Mouse (Mus musculus): Measurements from ENCODE around the gene Prr13. TPM values are rescaled to one million over a fixed set of nuclear protein-coding genes. Genes with fewer than 3 reads are reported as not detected.

Gene Prr13
- polyA plus RNA-seq, 1 experiment from 2014 or later, result 85.8 TPM

DNA sequence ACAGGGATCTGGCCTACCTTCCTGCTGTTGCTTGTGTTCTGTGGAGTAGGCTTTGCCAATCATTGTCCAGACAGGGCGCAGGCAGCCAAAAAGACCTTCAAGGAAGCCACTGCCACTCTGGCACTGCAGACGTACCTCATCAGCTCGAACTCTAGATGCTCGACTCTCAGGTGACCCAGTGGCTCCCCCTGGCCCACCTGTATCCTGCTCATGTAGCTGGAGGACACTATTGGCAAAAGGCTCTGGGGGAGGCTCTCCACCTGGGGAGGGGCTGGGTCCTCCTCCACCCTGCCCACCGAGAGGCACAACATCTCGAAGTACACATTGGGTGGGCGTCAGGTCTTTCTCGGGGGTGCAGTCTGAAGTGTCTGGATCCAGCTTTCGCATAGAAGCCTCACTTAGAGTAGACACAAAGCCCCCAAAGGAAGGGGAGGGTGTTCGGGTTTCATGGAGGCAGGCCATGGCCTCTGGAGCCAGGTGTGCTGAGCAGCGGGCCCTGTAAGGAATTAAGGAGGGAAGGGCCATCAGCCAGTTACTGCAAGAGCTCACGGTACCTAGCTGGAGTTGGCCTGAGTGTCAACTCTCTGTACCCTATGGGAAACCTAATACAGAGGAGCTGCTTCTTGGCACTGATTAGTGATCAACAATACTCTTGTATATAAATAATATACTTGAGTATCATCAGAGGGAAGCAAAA, 46.4 kb downstream of the Prr13 start:
- no peak overlapping the region for H3K4me2 ChIP-seq (ENCODE audit: low read depth, low read length)
- no peak overlapping the region for H3K9ac ChIP-seq (replicated peaks; ENCODE audit: low read depth, low read length)
- H3K9me3 ChIP-seq (ENCODE audit: control insufficient read depth, low read length), result no peaks in the 10 kb centered on the region
- peaks cover 59% of the 10 kb centered on the region for H3K36me3 ChIP-seq (ENCODE audit: control insufficient read depth, insufficient read depth, low read length)
- WGBS, result 81% methylated on average over 12 of the region's 12 CpGs
- H3K4me3 ChIP-seq (ENCODE audit: low read depth, low read length), result no peak overlapping the region
- no peak for ATAC-seq (ENCODE audit: low read depth)
- H3K27me3 ChIP-seq (ENCODE audit: control insufficient read depth, insufficient read depth, low read length), result no peaks in the 10 kb centered on the region
- no peak overlapping the region for H3K27ac ChIP-seq (ENCODE audit: low read depth, low read length)
- H3K4me1 ChIP-seq (ENCODE audit: control insufficient read depth, insufficient read depth, low read length), result peaks cover 13% of the 10 kb centered on the region

- no peak overlapping the region for H3K27ac ChIP-seq (ENCODE audit: low read depth, low read length)
- peaks cover 13% of the 10 kb centered on the region for H3K4me1 ChIP-seq (ENCODE audit: control insufficient read depth, insufficient read depth, low read length)
- H3K4me3 ChIP-seq (ENCODE audit: low read depth, low read length), result no peak overlapping the region
- WGBS, result 91% methylated on average over 9 of the region's 9 CpGs
- no peaks in the 10 kb centered on the region for H3K9me3 ChIP-seq (ENCODE audit: control insufficient read depth, low read length)
- no peak for ATAC-seq (ENCODE audit: low read depth)
- no peak overlapping the region for H3K9ac ChIP-seq (replicated peaks; ENCODE audit: low read depth, low read length)
- H3K27me3 ChIP-seq (ENCODE audit: control insufficient read depth, insufficient read depth, low read length), result no peaks in the 10 kb centered on the region
- no peak overlapping the region for H3K4me2 ChIP-seq (ENCODE audit: low read depth, low read length)
- H3K36me3 ChIP-seq (ENCODE audit: control insufficient read depth, insufficient read depth, low read length), result peaks cover 52% of the 10 kb centered on the region
Measured at GRCm38 (mm10) chr15:102505770-102506463, 47.1 kb downstream of the Prr13 start.

- peaks cover 47% of the 10 kb centered on the region for H3K36me3 ChIP-seq (ENCODE audit: control insufficient read depth, insufficient read depth, low read length)
- H3K27me3 ChIP-seq (ENCODE audit: control insufficient read depth, insufficient read depth, low read length), result no peaks in the 10 kb centered on the region
- WGBS, result 57% methylated on average over 2 of the region's 2 CpGs
- H3K27ac ChIP-seq (ENCODE audit: low read depth, low read length), result no peak overlapping the region
- no peak overlapping the region for H3K4me2 ChIP-seq (ENCODE audit: low read depth, low read length)
- H3K9ac ChIP-seq (replicated peaks; ENCODE audit: low read depth, low read length), result no peak overlapping the region
- H3K9me3 ChIP-seq (ENCODE audit: control insufficient read depth, low read length), result no peaks in the 10 kb centered on the region
- no peak for ATAC-seq (ENCODE audit: low read depth)
- H3K4me1 ChIP-seq (ENCODE audit: control insufficient read depth, insufficient read depth, low read length), result peaks cover 18% of the 10 kb centered on the region
- no peak overlapping the region for H3K4me3 ChIP-seq (ENCODE audit: low read depth, low read length)
Measured at GRCm38 (mm10) chr15:102506464-102506830, 47.6 kb downstream of the Prr13 start.

- no peak overlapping the region for H3K27ac ChIP-seq (ENCODE audit: low read depth, low read length)
- H3K4me3 ChIP-seq (ENCODE audit: low read depth, low read length), result no peak overlapping the region
- WGBS, result 86% methylated on average over 1 of the region's 1 CpGs
- no peak overlapping the region for H3K4me2 ChIP-seq (ENCODE audit: low read depth, low read length)
- no peaks in the 10 kb centered on the region for H3K27me3 ChIP-seq (ENCODE audit: control insufficient read depth, insufficient read depth, low read length)
- H3K9ac ChIP-seq (replicated peaks; ENCODE audit: low read depth, low read length), result no peak overlapping the region
- no peaks in the 10 kb centered on the region for H3K9me3 ChIP-seq (ENCODE audit: control insufficient read depth, low read length)
- no peak for ATAC-seq (ENCODE audit: low read depth)
- peaks cover 42% of the 10 kb centered on the region for H3K36me3 ChIP-seq (ENCODE audit: control insufficient read depth, insufficient read depth, low read length)
- peaks cover 22% of the 10 kb centered on the region for H3K4me1 ChIP-seq (ENCODE audit: control insufficient read depth, insufficient read depth, low read length)
Measured at GRCm38 (mm10) chr15:102506864-102507263, 48.0 kb downstream of the Prr13 start.

DNA sequence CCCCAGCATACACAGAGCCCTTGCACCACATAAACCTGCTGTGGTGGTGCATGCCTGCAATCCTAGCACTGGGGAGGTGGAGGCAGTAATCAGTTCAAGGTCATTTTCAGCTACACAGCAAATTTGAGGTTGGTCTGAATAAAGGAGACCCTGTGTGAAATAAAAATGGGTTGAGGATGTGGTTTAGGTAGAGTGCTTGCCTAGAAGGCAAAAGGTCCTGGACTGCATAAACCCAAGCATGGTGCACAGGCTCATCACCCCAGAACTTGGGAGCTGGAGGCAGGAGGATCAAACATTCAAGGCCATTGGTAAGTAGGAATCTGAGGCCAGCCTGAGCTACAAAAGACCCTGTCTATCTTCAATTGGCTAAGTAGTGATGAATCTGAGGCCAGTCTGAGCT, 48.7 kb downstream of the Prr13 start:
- Histone ChIP-seq H3K4me3 (ENCODE audit: low read depth, low read length) (no peak overlapping the region), H3K4me1 (ENCODE audit: control insufficient read depth, insufficient read depth, low read length) (peaks cover 29% of the 10 kb centered on the region), H3K27me3 (ENCODE audit: control insufficient read depth, insufficient read depth, low read length) (no peaks in the 10 kb centered on the region), H3K36me3 (ENCODE audit: control insufficient read depth, insufficient read depth, low read length) (peaks cover 35% of the 10 kb centered on the region), H3K9ac (replicated peaks; ENCODE audit: low read depth, low read length) (no peak overlapping the region), H3K4me2 (ENCODE audit: low read depth, low read length) (no peak overlapping the region), H3K9me3 (ENCODE audit: control insufficient read depth, low read length) (no peaks in the 10 kb centered on the region), H3K27ac (ENCODE audit: low read depth, low read length) (no peak overlapping the region)
- ATAC-seq (ENCODE audit: low read depth), result no peak

DNA sequence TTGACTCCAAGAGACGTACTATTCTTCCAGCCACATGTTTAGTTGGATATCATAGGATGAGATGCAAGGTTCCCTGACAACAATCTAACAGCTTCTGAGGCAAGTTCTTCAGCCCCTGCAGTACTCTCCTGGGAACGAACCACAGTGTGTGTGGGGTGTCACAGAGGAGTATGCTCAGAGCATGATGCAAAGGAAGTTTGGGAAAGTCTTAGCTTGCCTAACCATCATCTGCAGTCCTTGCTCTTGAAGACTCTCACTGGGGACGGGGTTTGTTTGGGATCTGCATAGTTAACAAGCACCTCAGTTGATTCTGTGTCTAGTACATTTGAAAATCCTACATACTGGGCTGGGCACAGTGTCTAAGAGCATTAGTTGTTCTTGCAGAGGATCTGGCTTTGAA, 49.5 kb downstream of the Prr13 start:
- Histone ChIP-seq H3K27me3 (ENCODE audit: control insufficient read depth, insufficient read depth, low read length) (no peaks in the 10 kb centered on the region), H3K4me3 (ENCODE audit: low read depth, low read length) (no peak overlapping the region), H3K4me1 (ENCODE audit: control insufficient read depth, insufficient read depth, low read length) (peaks cover 32% of the 10 kb centered on the region), H3K9me3 (ENCODE audit: control insufficient read depth, low read length) (no peaks in the 10 kb centered on the region), H3K36me3 (ENCODE audit: control insufficient read depth, insufficient read depth, low read length) (peaks cover 28% of the 10 kb centered on the region), H3K4me2 (ENCODE audit: low read depth, low read length) (no peak overlapping the region), H3K27ac (ENCODE audit: low read depth, low read length) (no peak overlapping the region), H3K9ac (replicated peaks; ENCODE audit: low read depth, low read length) (no peak overlapping the region)
- WGBS, result 95% methylated on average over 3 of the region's 3 CpGs
- ATAC-seq (ENCODE audit: low read depth), result no peak

- Histone ChIP-seq H3K4me1 (ENCODE audit: control insufficient read depth, insufficient read depth, low read length) (peaks cover 32% of the 10 kb centered on the region), H3K9ac (replicated peaks; ENCODE audit: low read depth, low read length) (peak overlapping the region; percentile 44), H3K9me3 (ENCODE audit: control insufficient read depth, low read length) (no peaks in the 10 kb centered on the region), H3K27ac (ENCODE audit: low read depth, low read length) (peak overlapping the region; percentile 79), H3K27me3 (ENCODE audit: control insufficient read depth, insufficient read depth, low read length) (no peaks in the 10 kb centered on the region), H3K4me3 (ENCODE audit: low read depth, low read length) (peak overlapping the region; percentile 43), H3K36me3 (ENCODE audit: control insufficient read depth, insufficient read depth, low read length) (peaks cover 11% of the 10 kb centered on the region; the same call in 1 of the 2 replicates), H3K4me2 (ENCODE audit: low read depth, low read length) (peak overlapping the region; percentile 51)
- 3% methylated on average over 9 of the region's 9 CpGs for WGBS
- peak; percentile 74 for ATAC-seq (ENCODE audit: low read depth)
Measured at GRCm38 (mm10) chr15:102510110-102510509, 51.3 kb downstream of the Prr13 start.

GRCm38 (mm10) chr15:102510590-102511284, 51.9 kb downstream of the Prr13 start:
- H3K27me3 ChIP-seq (ENCODE audit: control insufficient read depth, insufficient read depth, low read length), result no peaks in the 10 kb centered on the region
- peaks cover 38% of the 10 kb centered on the region for H3K4me1 ChIP-seq (ENCODE audit: control insufficient read depth, insufficient read depth, low read length)
- peak overlapping the region; percentile 79 for H3K27ac ChIP-seq (ENCODE audit: low read depth, low read length)
- H3K4me2 ChIP-seq (ENCODE audit: low read depth, low read length), result peak overlapping the region; percentile 51
- no peaks in the 10 kb centered on the region for H3K9me3 ChIP-seq (ENCODE audit: control insufficient read depth, low read length)
- H3K9ac ChIP-seq (replicated peaks; ENCODE audit: low read depth, low read length), result peak overlapping the region; percentile 44
- peaks cover 6% of the 10 kb centered on the region; the same call in 1 of the 2 replicates for H3K36me3 ChIP-seq (ENCODE audit: control insufficient read depth, insufficient read depth, low read length)
- WGBS, result 3% methylated on average over 34 of the region's 34 CpGs
- peak overlapping the region; percentile 43 for H3K4me3 ChIP-seq (ENCODE audit: low read depth, low read length)
- ATAC-seq (ENCODE audit: low read depth), result peak; percentile 94

All from neural tube, embryonic 14.5 days (tissue).